Mouse (Mus musculus): Measurements from ENCODE around the gene Auts2.

GRCm38 (mm10) chr5:132283741-132284140 is 259.4 kb downstream of the Auts2 start:
- no peak for TF ChIP-seq CTCF (IDR thresholded peaks at IDR 0.05; ENCODE audit: low read depth)
- no peak for TF ChIP-seq EP300 (IDR thresholded peaks at IDR 0.05; ENCODE audit: low read depth)
